Mouse (Mus musculus): ENCODE results near the gene Pgls. TPM values are rescaled to one million over a fixed set of nuclear protein-coding genes. Genes with fewer than 3 reads are reported as not detected.
A peak's percentile ranks its signal among the peaks of the same experiment; 100 is the strongest.

Pgls gene
- total and polyA plus RNA-seq, 3 experiments, result 58.6 to 80.4 (median 66.3) TPM

GRCm38 (mm10) chr8:71627265-71628099 lies 35.5 kb downstream of the Pgls start:
- intact Hi-C loops (cut with DNase I), result no loop called here
- Histone ChIP-seq H3K27ac (peak overlapping the region; percentile 76), H3K79me2 (replicated peaks; ENCODE audit: control insufficient read depth, insufficient read depth, low read length) (no peaks in the 10 kb centered on the region), H3K9ac (ENCODE audit: low read depth, low read length) (no peak overlapping the region), H3K27me3 (ENCODE audit: control insufficient read depth, insufficient read depth, low read length) (no peaks in the 10 kb centered on the region), H3K4me3 (no peak overlapping the region), H3K4me1 (ENCODE audit: control insufficient read depth, insufficient read depth, low read length) (peaks cover 4% of the 10 kb centered on the region), H3K36me3 (ENCODE audit: control insufficient read depth, insufficient read depth, low read length) (no peaks in the 10 kb centered on the region)
- no peak; the same call in 1 of the 2 replicates for TF ChIP-seq POLR2A (IDR thresholded peaks at IDR 0.05; ENCODE audit: insufficient read depth, low read depth, low read length)
- 0 out of 2 replicates have a peak, but pooled peaks have one; percentile 35 for TF ChIP-seq EP300 (IDR thresholded peaks at IDR 0.05; ENCODE audit: insufficient read depth, low read depth, low read length)
- peak; percentile 22; the same call in 1 of the 2 replicates for TF ChIP-seq CTCF (IDR thresholded peaks at IDR 0.05)
- peak; percentile 33 to 42 for DNase-seq
- WGBS, result 45% methylated on average over 9 of the region's 9 CpGs

- no peaks in the 10 kb centered on the region for H3K36me3 ChIP-seq (ENCODE audit: control insufficient read depth, insufficient read depth, low read length)
- peak overlapping the region; percentile 76 for H3K27ac ChIP-seq
- 0 out of 2 replicates have a peak, but pooled peaks cover 2% of the 10 kb centered on the region for H3K27me3 ChIP-seq (ENCODE audit: control insufficient read depth, insufficient read depth, low read length)
- no peaks in the 10 kb centered on the region for H3K79me2 ChIP-seq (replicated peaks; ENCODE audit: control insufficient read depth, insufficient read depth, low read length)
- TF ChIP-seq CTCF (IDR thresholded peaks at IDR 0.05) (no peak), EP300 (IDR thresholded peaks at IDR 0.05; ENCODE audit: insufficient read depth, low read depth, low read length) (no peak), POLR2A (IDR thresholded peaks at IDR 0.05; ENCODE audit: insufficient read depth, low read depth, low read length) (no peak)
- H3K4me3 ChIP-seq, result peak overlapping the region; percentile 60
- WGBS, result 8% methylated on average over 16 of the region's 16 CpGs
- intact Hi-C loops (cut with DNase I), result loop anchor here (1.0 kb wide), 1 partner anchor 17 kb away; no protein-coding TSS in a partner anchor
- peak overlapping the region; percentile 70 for H3K9ac ChIP-seq (ENCODE audit: low read depth, low read length)
- peaks cover 4% of the 10 kb centered on the region for H3K4me1 ChIP-seq (ENCODE audit: control insufficient read depth, insufficient read depth, low read length)
- DNase-seq, result no peak
These were observed 36.6 kb downstream of the Pgls start for GRCm38 (mm10) chr8:71628396-71629095.

- no peaks in the 10 kb centered on the region for H3K79me2 ChIP-seq (replicated peaks; ENCODE audit: control insufficient read depth, insufficient read depth, low read length)
- peaks cover 4% of the 10 kb centered on the region for H3K4me1 ChIP-seq (ENCODE audit: control insufficient read depth, insufficient read depth, low read length)
- peak overlapping the region; percentile 70 for H3K9ac ChIP-seq (ENCODE audit: low read depth, low read length)
- H3K27me3 ChIP-seq (ENCODE audit: control insufficient read depth, insufficient read depth, low read length), result 0 out of 2 replicates have a peak, but pooled peaks cover 2% of the 10 kb centered on the region
- under 1% methylated on average over 55 of the region's 55 CpGs for WGBS
- no peaks in the 10 kb centered on the region for H3K36me3 ChIP-seq (ENCODE audit: control insufficient read depth, insufficient read depth, low read length)
- H3K27ac ChIP-seq, result peak overlapping the region; percentile 76
- H3K4me3 ChIP-seq, result peak overlapping the region; percentile 60
- intact Hi-C loops (cut with DNase I), result loop anchor here (1.0 kb wide), 1 partner anchor 18 kb away; no protein-coding TSS in a partner anchor
- TF ChIP-seq EP300 (IDR thresholded peaks at IDR 0.05; ENCODE audit: insufficient read depth, low read depth, low read length) (peak; percentile 57; the same call in 1 of the 2 replicates), CTCF (IDR thresholded peaks at IDR 0.05) (peak; percentile 61), POLR2A (IDR thresholded peaks at IDR 0.05; ENCODE audit: insufficient read depth, low read depth, low read length) (peak; percentile 63)
- peak; percentile 96 to 98 for DNase-seq
These were observed 37.2 kb downstream of the Pgls start for GRCm38 (mm10) chr8:71629096-71629697.

- WGBS, result 6% methylated on average over 25 of the region's 25 CpGs
- TF ChIP-seq CTCF (IDR thresholded peaks at IDR 0.05) (no peak), POLR2A (IDR thresholded peaks at IDR 0.05; ENCODE audit: insufficient read depth, low read depth, low read length) (no peak), EP300 (IDR thresholded peaks at IDR 0.05; ENCODE audit: insufficient read depth, low read depth, low read length) (no peak)
- H3K4me1 ChIP-seq (ENCODE audit: control insufficient read depth, insufficient read depth, low read length), result peaks cover 4% of the 10 kb centered on the region
- H3K4me3 ChIP-seq, result peak overlapping the region; percentile 60
- intact Hi-C loops (cut with DNase I), result loop anchor here (1.0 kb wide), 1 partner anchor 18 kb away; no protein-coding TSS in a partner anchor
- H3K79me2 ChIP-seq (replicated peaks; ENCODE audit: control insufficient read depth, insufficient read depth, low read length), result no peaks in the 10 kb centered on the region
- H3K9ac ChIP-seq (ENCODE audit: low read depth, low read length), result peak overlapping the region; percentile 37
- H3K36me3 ChIP-seq (ENCODE audit: control insufficient read depth, insufficient read depth, low read length), result no peaks in the 10 kb centered on the region
- 0 out of 2 replicates have a peak, but pooled peaks cover 2% of the 10 kb centered on the region for H3K27me3 ChIP-seq (ENCODE audit: control insufficient read depth, insufficient read depth, low read length)
- H3K27ac ChIP-seq, result no peak overlapping the region
- peak; percentile 55 to 59 for DNase-seq
These were observed 37.8 kb downstream of the Pgls start for GRCm38 (mm10) chr8:71629781-71630212.

GRCm38 (mm10) chr8:71630761-71631160 lies 38.8 kb downstream of the Pgls start:
- WGBS, result 74% methylated on average over 6 of the region's 6 CpGs
- Histone ChIP-seq H3K79me2 (replicated peaks; ENCODE audit: control insufficient read depth, insufficient read depth, low read length) (no peaks in the 10 kb centered on the region), H3K27ac (no peak overlapping the region), H3K27me3 (ENCODE audit: control insufficient read depth, insufficient read depth, low read length) (0 out of 2 replicates have a peak, but pooled peaks cover 2% of the 10 kb centered on the region), H3K4me1 (ENCODE audit: control insufficient read depth, insufficient read depth, low read length) (peaks cover 4% of the 10 kb centered on the region), H3K36me3 (ENCODE audit: control insufficient read depth, insufficient read depth, low read length) (no peaks in the 10 kb centered on the region), H3K4me3 (no peak overlapping the region), H3K9ac (ENCODE audit: low read depth, low read length) (no peak overlapping the region)
- no peak for DNase-seq
- intact Hi-C loops (cut with DNase I), result no loop called here
- TF ChIP-seq CTCF (IDR thresholded peaks at IDR 0.05), result no peak
- no peak for TF ChIP-seq EP300 (IDR thresholded peaks at IDR 0.05; ENCODE audit: insufficient read depth, low read depth, low read length)
- no peak for TF ChIP-seq POLR2A (IDR thresholded peaks at IDR 0.05; ENCODE audit: insufficient read depth, low read depth, low read length)

All from heart, adult 2 months (tissue).